Mouse (Mus musculus) hindbrain, embryonic 12.5 days (tissue): ENCODE results near the gene Ttl. TPM values are rescaled to one million over a fixed set of nuclear protein-coding genes. Genes with fewer than 3 reads are reported as not detected.

Experiments
- ATAC-seq: fragments of 200-750 bp; cut with Nextera tagmentation; 2 replicates; pipeline ENCODE4 v1.8.0; 2017; ENCODE audit warnings: moderate TSS enrichment; ENCODE audit not compliant: low FRiP score
- H3K27ac ChIP-seq: fragments of 300-500 bp; sonication (generic); 2 replicates; pipeline ENCODE4 v1.5.1; 2016; ENCODE audit warnings: mild to moderate bottlenecking
- H3K27me3 ChIP-seq: fragments of 300-500 bp; sonication (generic); 2 replicates; pipeline ENCODE4 v1.6.1; 2016; ENCODE audit warnings: mild to moderate bottlenecking
- H3K36me3 ChIP-seq: fragments of 300-500 bp; sonication (generic); 2 replicates; pipeline ENCODE4 v1.6.1; 2016; ENCODE audit warnings: mild to moderate bottlenecking
- H3K4me1 ChIP-seq: fragments of 300-500 bp; sonication (generic); 2 replicates; pipeline ENCODE4 v1.6.1; 2016
- H3K4me2 ChIP-seq: fragments of 300-500 bp; sonication (generic); replicated peaks from 2 replicates; pipeline ENCODE4 v1.6.1; 2016; ENCODE audit warnings: mild to moderate bottlenecking
- H3K4me3 ChIP-seq: fragments of 300-500 bp; sonication (generic); 2 replicates; pipeline ENCODE4 v1.5.1; 2016; ENCODE audit warnings: mild to moderate bottlenecking
- H3K9ac ChIP-seq: fragments of 300-500 bp; sonication (generic); 2 replicates; pipeline ENCODE4 v1.6.1; 2016; ENCODE audit warnings: mild to moderate bottlenecking, moderate library complexity
- H3K9me3 ChIP-seq: fragments of 300-500 bp; sonication (generic); replicated peaks from 2 replicates; pipeline ENCODE4 v1.6.1; 2016; ENCODE audit warnings: mild to moderate bottlenecking
- WGBS: fragments of 180-500 bp; shearing (Covaris S2); methylation state at CpG from one replicate; pipeline ENCODE4 v1.1.7; 2016; 5-methylcytosine and 5-hydroxymethylcytosine counted together
- polyA plus RNA-seq: library from polyadenylated mRNA; unstranded; fragments of >200 nt; fragmentation: Nextera tagmentation; extraction: Ambion mirVana; gene quantifications from 2 replicates; pipeline ENCODE4 v1.2.1, GENCODE M21; 2016

The Ttl gene
- polyA plus RNA-seq, 1 experiment from 2014 or later, result 23.4 TPM

- Histone ChIP-seq H3K4me3 (no peak overlapping the region), H3K4me1 (peaks cover 14% of the 10 kb centered on the region), H3K27me3 (no peaks in the 10 kb centered on the region), H3K4me2 (no peak overlapping the region), H3K9ac (no peak overlapping the region), H3K9me3 (peaks cover 10% of the 10 kb centered on the region), H3K27ac (no peak overlapping the region), H3K36me3 (peaks cover 24% of the 10 kb centered on the region)
- ATAC-seq, result no peak
- WGBS, result 94% methylated on average over 14 of the region's 14 CpGs
Observed at GRCm38 (mm10) chr2:129133006-129133805, 67.5 kb downstream of the Ttl start.

GRCm38 (mm10) chr2:129139906-129140305, 74.2 kb downstream of the Ttl start:
- H3K4me2 ChIP-seq, result no peak overlapping the region
- no peaks in the 10 kb centered on the region for H3K4me1 ChIP-seq
- no peak for ATAC-seq
- H3K9me3 ChIP-seq, result no peaks in the 10 kb centered on the region
- no peak overlapping the region for H3K27ac ChIP-seq
- H3K9ac ChIP-seq, result no peak overlapping the region
- no peak overlapping the region for H3K4me3 ChIP-seq
- no peaks in the 10 kb centered on the region for H3K36me3 ChIP-seq
- no peaks in the 10 kb centered on the region for H3K27me3 ChIP-seq
- WGBS, result 90% methylated on average over 10 of the region's 10 CpGs

Other genes with a start within 250 kb of the Ttl start
- 35.2 and 39.5 TPM in 2 replicates for gene Tmem87b, start 247.8 kb upstream of the Ttl start, polyA plus RNA-seq
- gene Fbln7, start 203.0 kb upstream of the Ttl start, polyA plus RNA-seq, result 2.8 and 3.8 TPM in 2 replicates
- gene Zc3h8, start 121.9 kb upstream of the Ttl start, polyA plus RNA-seq, result 8.8 and 9.0 TPM in 2 replicates
- gene Zc3h6, start 98.5 kb upstream of the Ttl start, polyA plus RNA-seq, result 3.4 and 4.2 TPM in 2 replicates
- 28.5 and 32.6 TPM in 2 replicates for gene Gm10762, start 98.2 kb upstream of the Ttl start, polyA plus RNA-seq
- gene Vinac1, start 17.8 kb upstream of the Ttl start, polyA plus RNA-seq, result 0.52 and 0.59 TPM in 2 replicates
- 23.5 and 25.4 TPM in 2 replicates for gene Polr1b, start 35.1 kb downstream of the Ttl start, polyA plus RNA-seq
- 22.3 and 24.6 TPM in 2 replicates for gene Chchd5, start 63.8 kb downstream of the Ttl start, polyA plus RNA-seq
- 49.3 and 53.1 TPM in 2 replicates for gene Slc20a1, start 132.8 kb downstream of the Ttl start, polyA plus RNA-seq
- gene Ckap2l, start 231.3 kb downstream of the Ttl start, polyA plus RNA-seq, result 33.8 and 37.6 TPM in 2 replicates
- gene Il1a, start 244.0 kb downstream of the Ttl start, polyA plus RNA-seq, result 0.12 and 0.39 TPM in 2 replicates